Mouse (Mus musculus): ENCODE measurements around the gene Draxin.

Draxin gene

GRCm38 (mm10) chr4:148083176-148083899, 47.2 kb downstream of the Draxin start:
- peak; percentile 9 for DNase-seq (ENCODE audit: low spot score)

- peak; percentile 58 for DNase-seq (ENCODE audit: low spot score)
Observed at GRCm38 (mm10) chr4:148082257-148083044, 48.0 kb downstream of the Draxin start.

GRCm38 (mm10) chr4:148081201-148081600, 49.3 kb downstream of the Draxin start:
- no peak for DNase-seq (ENCODE audit: low spot score)

GRCm38 (mm10) chr4:148080597-148080973, 49.9 kb downstream of the Draxin start:
- no peak for DNase-seq (ENCODE audit: low spot score)

- DNase-seq (ENCODE audit: low spot score) = no peak
Observed at GRCm38 (mm10) chr4:148079944-148080596, 50.4 kb downstream of the Draxin start.

GRCm38 (mm10) chr4:148079212-148079611, 51.3 kb downstream of the Draxin start:
- DNase-seq (ENCODE audit: low spot score) = no peak

GRCm38 (mm10) chr4:148075881-148076280, 54.6 kb downstream of the Draxin start:
- no peak for DNase-seq (ENCODE audit: low spot score)

- peak; percentile 63 for DNase-seq (ENCODE audit: low spot score)
Observed at GRCm38 (mm10) chr4:148075259-148075658, 55.2 kb downstream of the Draxin start.

- peak; percentile 39 for DNase-seq (ENCODE audit: low spot score)
Observed at GRCm38 (mm10) chr4:148074521-148075189, 55.8 kb downstream of the Draxin start.

GRCm38 (mm10) chr4:148071508-148071907, 59.0 kb downstream of the Draxin start:
- no peak for DNase-seq (ENCODE audit: low spot score)

- DNase-seq (ENCODE audit: low spot score) = no peak
Observed at GRCm38 (mm10) chr4:148069602-148070218, 60.8 kb downstream of the Draxin start.

- DNase-seq (ENCODE audit: low spot score) = no peak
Observed at GRCm38 (mm10) chr4:148067346-148067745, 63.2 kb downstream of the Draxin start.

- no peak for DNase-seq (ENCODE audit: low spot score)
Observed at GRCm38 (mm10) chr4:148066401-148066744, 64.1 kb downstream of the Draxin start.

- DNase-seq (ENCODE audit: low spot score) = no peak
Observed at GRCm38 (mm10) chr4:148065702-148066400, 64.6 kb downstream of the Draxin start.

- no peak for DNase-seq (ENCODE audit: low spot score)
Observed at GRCm38 (mm10) chr4:148061086-148061480, 69.4 kb downstream of the Draxin start.

GRCm38 (mm10) chr4:148060120-148061085, 70.1 kb downstream of the Draxin start:
- DNase-seq (ENCODE audit: low spot score) = no peak

- no peak for DNase-seq (ENCODE audit: low spot score)
Observed at GRCm38 (mm10) chr4:148058993-148059392, 71.5 kb downstream of the Draxin start.

GRCm38 (mm10) chr4:148058218-148058819, 72.2 kb downstream of the Draxin start:
- no peak for DNase-seq (ENCODE audit: low spot score)

- no peak for DNase-seq (ENCODE audit: low spot score)
Observed at GRCm38 (mm10) chr4:148057661-148058209, 72.8 kb downstream of the Draxin start.
